Mouse (Mus musculus) brain, adult 2 months (tissue): Measurements from ENCODE around the gene Polr3k.

Experiments used
- DNase-seq: peaks from one replicate; pipeline ENCODE4 v3.0.0; 2011; ENCODE audit warnings: low read depth, low spot score

Polr3k gene

DNA sequence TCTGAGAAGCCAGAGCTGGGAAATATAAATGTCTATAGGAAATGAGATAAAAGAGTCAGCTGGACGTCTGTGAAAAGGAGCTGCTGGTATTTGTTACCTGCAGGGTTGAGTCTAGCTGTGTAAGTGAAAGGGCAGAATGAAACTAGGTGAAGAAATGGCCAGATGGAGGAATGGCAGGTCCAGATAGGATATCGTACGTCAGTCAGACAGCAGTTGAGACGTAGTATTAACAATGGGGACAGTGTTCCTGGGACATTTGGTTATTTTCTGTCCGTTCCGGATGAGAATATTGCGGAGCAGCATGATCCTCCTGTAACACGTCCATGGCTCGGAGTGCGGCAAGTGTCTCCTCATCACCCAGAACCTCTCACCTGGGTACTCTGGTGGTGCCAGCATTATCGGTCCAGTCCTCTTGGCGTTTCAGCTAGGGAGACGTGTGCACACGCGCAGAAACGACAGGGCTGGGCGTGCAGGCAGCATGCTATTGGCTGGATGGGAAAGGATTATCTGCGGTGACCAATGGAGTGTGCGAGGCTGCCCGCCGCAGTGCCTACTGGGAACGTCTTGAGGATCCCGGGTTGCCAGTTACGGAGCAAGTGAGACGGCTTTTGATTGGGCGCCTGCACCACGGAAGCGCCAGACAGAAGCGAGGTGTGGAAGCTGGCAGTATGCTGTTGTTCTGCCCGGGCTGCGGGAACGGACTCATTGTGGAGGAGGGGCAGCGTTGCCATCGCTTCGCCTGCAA is at the start of gene Polr3k:
TSS of gene Polr3k (plus strand) at position 547 of the 745 bp plus-strand sequence.
- peak; percentile 99 for DNase-seq

DNA sequence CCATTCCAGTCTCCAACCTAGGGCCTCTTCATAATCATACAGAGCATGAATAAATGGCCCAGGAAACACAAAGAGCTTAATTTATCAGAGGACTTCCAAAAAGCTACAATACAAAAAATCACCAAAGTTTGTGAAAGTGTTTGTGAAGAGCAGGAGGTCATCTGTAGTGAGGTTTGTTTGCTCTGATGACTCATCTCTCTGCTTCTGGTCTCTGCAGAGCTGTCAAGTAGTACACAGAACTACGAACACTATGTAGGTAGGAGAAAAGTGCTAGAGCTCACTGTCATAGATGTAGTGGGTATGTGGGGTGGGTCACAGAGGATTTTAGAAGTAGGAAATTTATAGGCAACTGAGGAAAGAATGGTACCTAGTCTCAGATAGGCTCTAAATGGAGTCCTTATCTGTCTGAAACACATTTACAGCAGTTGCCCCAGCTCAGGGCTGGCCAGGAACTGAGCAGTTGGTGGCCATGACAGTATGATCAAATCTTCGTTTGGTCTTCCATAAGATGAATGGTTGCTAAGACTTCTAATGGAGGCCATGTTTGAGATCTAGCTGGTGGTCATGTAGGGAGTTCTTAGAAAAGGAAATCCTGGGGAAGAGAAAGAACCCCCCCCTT is 35.0 kb upstream of the Polr3k start:
- no peak for DNase-seq

DNA sequence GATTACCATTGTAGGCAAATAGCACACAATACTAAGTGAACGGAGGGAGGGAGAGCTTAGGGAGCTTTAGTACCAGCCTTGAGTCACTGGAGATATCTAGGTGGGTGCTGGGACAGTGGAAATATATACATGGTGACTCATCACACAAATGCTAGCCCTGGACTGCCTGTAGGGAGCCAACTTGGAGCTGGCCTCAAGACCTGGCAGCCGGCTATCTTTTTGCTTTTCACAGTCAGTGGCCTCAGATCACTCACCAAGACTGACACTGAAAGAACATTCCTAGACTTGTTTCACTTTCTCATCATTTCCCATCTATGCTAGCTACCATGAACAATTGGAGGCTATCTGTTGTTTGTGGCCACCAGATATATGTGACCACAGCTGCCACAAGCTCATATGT is 31.4 kb upstream of the Polr3k start:
- DNase-seq: peak; percentile 72

DNA sequence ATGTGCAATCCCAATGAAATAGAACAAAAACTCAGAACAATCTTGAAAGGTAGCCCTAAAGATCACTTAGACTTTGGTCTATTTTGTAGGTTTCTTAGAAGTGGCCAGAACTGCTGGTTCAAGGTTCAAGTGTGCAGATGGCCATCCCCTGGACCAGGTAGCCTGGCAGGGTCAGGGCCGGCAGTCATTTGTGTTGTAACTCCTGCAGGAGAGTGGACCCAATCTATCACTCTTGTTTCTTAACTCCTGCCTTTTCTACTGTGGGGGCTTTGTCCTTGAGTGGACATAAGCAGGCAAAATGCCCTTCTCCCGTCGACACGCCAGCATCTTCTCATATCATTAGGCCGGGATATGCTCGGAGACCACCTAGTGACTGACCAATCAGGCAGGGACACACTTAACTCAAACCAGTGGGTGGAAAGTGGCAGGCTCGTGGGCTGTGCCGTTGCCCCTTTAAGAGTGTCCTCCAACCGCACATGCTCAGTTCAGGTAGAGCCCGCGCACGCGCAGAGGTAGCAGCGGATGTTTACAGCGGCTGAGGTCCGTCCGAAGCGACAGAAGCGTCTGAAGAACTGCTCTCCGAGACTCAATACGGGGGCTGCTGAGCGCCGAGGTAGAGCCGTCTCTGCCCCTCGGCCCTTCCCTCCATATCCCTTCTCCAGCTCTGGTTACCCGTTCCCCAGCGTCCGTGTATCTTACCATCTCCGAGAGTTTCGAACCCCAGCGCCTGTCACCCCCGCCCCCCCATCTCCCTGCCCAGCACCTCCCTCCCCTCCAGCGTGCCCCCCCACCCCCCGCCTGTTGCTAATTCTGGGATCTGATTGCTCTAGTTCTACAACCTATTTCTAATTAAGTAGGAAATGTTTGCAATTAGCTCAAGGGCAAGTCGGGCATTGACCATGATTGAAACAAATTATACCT is 26.5 kb upstream of the Polr3k start, which contains the start of gene Pcmtd2:
TSS of gene Pcmtd2 (plus strand) at position 483 of the 921 bp plus-strand sequence.
- peak; percentile 96 for DNase-seq

DNA sequence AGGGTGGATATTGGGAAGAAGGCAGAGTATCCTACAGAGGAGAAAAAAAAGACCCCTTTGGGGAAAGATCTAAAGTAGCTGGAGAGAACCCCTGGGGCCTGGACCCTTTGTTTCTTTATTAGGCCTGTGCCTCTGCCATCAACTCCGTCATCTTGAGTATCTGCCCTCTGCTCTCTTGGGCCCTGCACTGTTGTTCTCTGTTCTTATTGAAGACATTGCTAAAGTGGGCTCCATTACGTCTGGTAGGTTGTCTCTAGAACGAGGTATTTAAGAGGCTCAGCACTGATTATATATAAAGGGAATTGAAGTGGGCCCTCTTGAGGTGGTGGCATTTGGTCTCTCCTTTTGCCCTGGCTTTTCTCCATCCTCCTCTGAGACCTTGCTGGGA is 25.9 kb upstream of the Polr3k start:
- DNase-seq: peak; percentile 58

DNA sequence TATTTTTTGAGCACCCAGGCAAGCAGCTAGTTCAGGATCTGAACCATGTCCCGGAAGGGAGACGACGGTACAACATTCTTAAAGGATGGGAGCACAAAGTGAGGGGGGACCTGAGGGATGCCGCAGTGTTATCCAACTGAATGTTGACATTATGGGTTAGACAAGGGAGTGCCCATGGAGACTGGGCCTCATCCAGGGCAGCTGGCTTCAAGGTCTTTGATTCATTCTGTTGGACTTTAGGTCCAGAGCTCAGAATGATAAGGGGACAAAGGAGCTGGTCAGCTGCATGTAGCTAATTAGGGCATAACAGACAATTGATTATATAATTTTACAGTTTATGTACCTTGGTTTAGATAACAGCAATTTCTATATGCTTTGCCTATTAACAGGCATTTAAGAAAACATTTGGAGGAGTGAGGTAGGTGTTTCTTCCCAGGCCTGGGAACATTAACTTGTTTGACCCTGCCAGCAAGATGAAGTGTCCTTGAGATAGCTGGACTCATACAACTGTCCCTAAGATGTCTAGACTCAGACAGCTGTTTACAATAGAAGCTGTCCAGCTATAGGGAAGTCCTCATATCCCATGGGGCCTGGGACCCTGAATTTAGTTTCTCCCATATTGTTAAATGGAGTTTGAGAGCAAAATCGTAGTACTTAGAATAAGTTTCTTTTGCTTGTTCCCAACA is 18.3 kb upstream of the Polr3k start:
- no peak for DNase-seq

DNA sequence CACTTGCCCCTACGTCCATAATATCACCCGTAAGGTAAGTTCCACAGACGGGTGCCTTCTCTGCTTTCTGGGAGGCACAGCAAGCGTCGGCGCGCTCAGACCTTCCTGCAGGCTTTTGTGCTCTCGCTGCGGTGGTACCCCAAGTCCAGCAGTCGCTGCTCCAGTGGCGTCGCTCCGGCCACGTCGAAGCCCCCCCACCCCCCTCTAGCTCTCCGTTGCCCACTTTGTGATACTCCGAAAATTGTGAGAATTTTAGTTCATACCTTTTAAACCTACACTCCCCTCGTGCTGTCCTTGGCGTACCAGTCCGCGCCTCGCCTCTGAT is 361 bp downstream of the Polr3k start:
- DNase-seq: no peak

DNA sequence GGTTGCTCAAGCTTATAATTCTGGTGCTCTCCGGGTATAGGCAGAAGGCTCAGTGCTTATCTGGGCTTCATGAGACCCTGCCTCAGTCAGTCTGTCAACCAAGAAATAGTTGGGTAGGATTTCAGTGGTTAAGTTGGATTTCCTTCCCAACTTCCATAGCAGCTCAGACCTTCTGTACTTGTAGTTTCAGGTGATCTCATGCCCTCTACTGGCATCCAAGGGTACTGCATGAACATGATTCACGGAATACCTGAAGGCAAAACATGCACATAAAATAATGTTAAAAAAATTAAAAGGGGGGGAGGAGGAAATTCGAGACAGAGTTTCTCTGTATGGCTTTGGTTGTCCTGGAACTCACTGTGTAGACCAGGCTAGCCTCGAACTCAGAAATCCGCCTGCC is 2.8 kb downstream of the Polr3k start:
- DNase-seq: peak; percentile 89

DNA sequence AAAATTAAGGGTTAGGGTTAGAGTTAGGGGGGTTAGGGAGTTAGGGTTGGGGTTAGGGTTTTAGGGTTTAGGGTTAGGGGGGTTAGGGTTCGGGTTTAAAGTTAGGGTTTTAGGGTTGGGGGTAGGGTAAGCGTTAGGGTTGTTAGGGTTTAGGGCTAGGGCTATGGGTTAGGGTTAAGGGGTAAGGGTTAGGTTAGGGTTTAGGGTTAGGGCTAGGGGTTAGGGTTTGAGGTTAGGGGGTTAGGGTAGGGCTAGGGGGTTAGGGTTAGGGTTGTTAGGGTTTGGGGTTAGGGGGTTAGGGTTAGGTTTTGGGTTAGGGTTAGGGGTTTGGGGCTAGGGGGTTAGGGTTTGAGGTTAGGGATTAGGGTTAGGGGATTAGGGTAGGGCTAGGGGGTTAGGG is 6.9 kb downstream of the Polr3k start:
- no peak for DNase-seq

DNA sequence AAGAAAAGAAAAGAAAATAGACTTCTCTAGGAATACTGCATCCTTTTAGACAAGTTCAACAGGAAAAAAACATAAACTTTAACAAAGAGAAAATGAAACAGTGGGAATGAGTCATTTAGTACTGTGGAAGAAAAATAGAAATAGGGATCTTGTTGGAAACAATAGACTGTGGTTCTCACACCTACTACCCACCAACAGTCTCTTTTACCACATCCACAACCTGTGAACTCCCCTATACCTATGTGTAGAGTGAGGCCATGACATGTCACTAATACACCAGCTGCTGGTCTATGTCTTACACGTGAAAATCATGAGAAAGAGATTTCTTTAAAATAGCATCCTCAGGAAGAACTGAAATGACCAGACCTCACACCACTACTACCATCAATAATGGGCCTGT is 14.8 kb downstream of the Polr3k start:
- no peak for DNase-seq

DNA sequence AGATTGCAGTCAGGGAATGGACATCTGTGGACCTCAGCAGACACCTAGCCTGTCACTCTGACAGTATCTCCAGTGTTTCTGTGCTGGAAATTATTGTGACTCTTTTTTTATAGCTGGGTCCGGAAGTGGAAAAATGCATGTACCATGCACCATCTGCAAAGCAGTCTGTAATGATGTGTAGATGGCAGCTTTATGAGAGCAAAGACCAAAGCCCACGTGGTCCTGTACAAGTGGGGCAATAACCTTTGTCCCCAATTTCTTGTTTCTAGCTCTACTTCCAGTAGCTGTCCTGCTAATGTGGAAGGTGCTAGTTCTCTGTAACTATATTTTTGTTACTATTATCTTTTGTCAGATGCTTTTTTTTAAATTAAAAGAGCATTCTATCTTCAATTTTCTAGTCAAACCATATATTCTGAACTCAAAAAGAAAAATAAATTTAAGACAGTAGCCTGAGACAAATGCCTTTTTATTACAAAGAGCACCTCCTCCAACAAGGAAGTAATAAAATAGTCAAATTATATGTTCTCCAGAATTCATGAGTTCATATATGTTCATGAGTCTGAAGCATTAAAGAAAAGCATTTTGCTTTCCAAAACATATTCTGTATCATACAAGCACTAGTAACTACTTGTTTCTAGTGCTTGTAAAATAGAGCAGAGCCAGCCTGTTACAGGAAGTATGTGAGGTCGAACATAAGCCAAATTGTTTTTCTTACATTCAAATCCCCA is 19.0 kb downstream of the Polr3k start:
- no peak for DNase-seq

DNA sequence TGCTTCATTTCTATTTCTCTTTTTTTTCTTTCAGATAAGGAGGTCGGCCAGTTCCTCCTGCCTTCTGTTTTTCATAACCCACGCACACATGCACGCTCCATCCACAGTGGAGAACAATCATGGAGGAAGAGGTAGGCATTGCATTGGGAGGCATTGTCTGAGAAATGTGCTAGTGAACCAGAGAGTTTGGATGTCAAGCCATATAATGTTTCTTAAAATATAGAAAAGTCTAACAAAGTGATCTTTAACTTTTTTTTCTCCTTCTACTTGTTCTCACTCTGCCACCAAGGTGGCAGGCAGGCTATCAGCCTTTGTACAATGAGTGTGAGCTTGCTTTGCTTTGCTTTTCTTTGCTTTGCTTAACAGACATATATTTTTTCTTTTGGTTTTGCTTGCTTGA is 53.7 kb downstream of the Polr3k start:
- DNase-seq: peak; percentile 58

DNA sequence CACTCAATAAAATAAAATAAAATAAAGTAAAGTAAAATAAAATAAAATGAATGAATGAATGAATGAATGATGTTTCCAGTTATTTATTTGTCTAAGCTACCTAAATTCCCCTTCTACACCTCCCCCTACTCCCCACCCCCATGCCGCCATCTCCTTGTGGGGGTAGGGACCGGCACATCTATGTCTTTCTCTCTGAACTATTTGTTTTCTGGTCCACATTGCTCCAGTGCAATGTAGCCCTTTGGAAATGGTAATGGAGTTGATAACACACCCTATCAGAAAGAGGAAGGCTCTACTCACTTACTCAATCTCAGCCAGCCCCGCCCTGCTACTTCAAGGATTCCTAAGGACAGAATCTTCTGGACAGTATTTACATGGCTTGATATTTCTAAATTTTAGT is 54.4 kb downstream of the Polr3k start:
- peak; percentile 21 for DNase-seq
